Mouse (Mus musculus): ENCODE data around the gene Gchfr.

The Gchfr gene

GRCm38 (mm10) chr2:119166901-119167865 is at the start of gene Gchfr:
Gene Gchfr (plus strand): TSS chr2:119167773.
- peak; percentile 59 for DNase-seq (ENCODE audit: low spot score)

- DNase-seq (ENCODE audit: low spot score), result no peak
Observed at GRCm38 (mm10) chr2:119136346-119136898, 31.2 kb upstream of the Gchfr start.

GRCm38 (mm10) chr2:119145199-119145598 is 22.4 kb upstream of the Gchfr start:
- DNase-seq (ENCODE audit: low spot score), result no peak

- no peak for DNase-seq (ENCODE audit: low spot score)
Observed at GRCm38 (mm10) chr2:119146435-119146834, 21.1 kb upstream of the Gchfr start.

- DNase-seq (ENCODE audit: low spot score), result no peak
Observed at GRCm38 (mm10) chr2:119147160-119147678, 20.4 kb upstream of the Gchfr start.

- DNase-seq (ENCODE audit: low spot score), result no peak
Observed at GRCm38 (mm10) chr2:119147775-119148174, 19.8 kb upstream of the Gchfr start.

- no peak for DNase-seq (ENCODE audit: low spot score)
Observed at GRCm38 (mm10) chr2:119152255-119152654, 15.3 kb upstream of the Gchfr start.

GRCm38 (mm10) chr2:119154683-119155082 is 12.9 kb upstream of the Gchfr start:
- DNase-seq (ENCODE audit: low spot score), result no peak

GRCm38 (mm10) chr2:119155388-119155787 is 12.2 kb upstream of the Gchfr start:
- DNase-seq (ENCODE audit: low spot score), result no peak

- DNase-seq (ENCODE audit: low spot score), result no peak
Observed at GRCm38 (mm10) chr2:119156081-119156680, 11.4 kb upstream of the Gchfr start.

- DNase-seq (ENCODE audit: low spot score), result peak; percentile 94
Observed at GRCm38 (mm10) chr2:119156681-119157572, 10.6 kb upstream of the Gchfr start, which contains the start of gene Rmdn3. Gene Rmdn3 (minus strand): TSS chr2:119157034.

GRCm38 (mm10) chr2:119157836-119158235 is 9.7 kb upstream of the Gchfr start:
- no peak for DNase-seq (ENCODE audit: low spot score)

GRCm38 (mm10) chr2:119161247-119161646 is 6.3 kb upstream of the Gchfr start:
- peak; percentile 69 for DNase-seq (ENCODE audit: low spot score)

GRCm38 (mm10) chr2:119163135-119163534 is 4.4 kb upstream of the Gchfr start:
- DNase-seq (ENCODE audit: low spot score), result no peak

GRCm38 (mm10) chr2:119163999-119164398 is 3.6 kb upstream of the Gchfr start:
- DNase-seq (ENCODE audit: low spot score), result no peak

- no peak for DNase-seq (ENCODE audit: low spot score)
Observed at GRCm38 (mm10) chr2:119165401-119165800, 2.2 kb upstream of the Gchfr start.

GRCm38 (mm10) chr2:119167866-119168256 is 288 bp downstream of the Gchfr start:
- DNase-seq (ENCODE audit: low spot score), result no peak

GRCm38 (mm10) chr2:119170282-119170681 is 2.7 kb downstream of the Gchfr start:
- no peak for DNase-seq (ENCODE audit: low spot score)

- no peak for DNase-seq (ENCODE audit: low spot score)
Observed at GRCm38 (mm10) chr2:119171574-119171973, 4.0 kb downstream of the Gchfr start.

- DNase-seq (ENCODE audit: low spot score), result no peak
Observed at GRCm38 (mm10) chr2:119172446-119172845, 4.9 kb downstream of the Gchfr start.

- DNase-seq (ENCODE audit: low spot score), result peak; percentile 76
Observed at GRCm38 (mm10) chr2:119172862-119173576, 5.4 kb downstream of the Gchfr start.

Data from lung, postnatal 25 days (tissue).